Mouse (Mus musculus): ENCODE results near the gene Arid4a. TPM values are rescaled to one million over a fixed set of nuclear protein-coding genes. Genes with fewer than 3 reads are reported as not detected.

Gene Arid4a
- polyA plus RNA-seq (2017; shearing (Covaris generic)) = 100 to 1,000 TPM; 145 to 153 TPM

GRCm38 (mm10) chr12:71015363-71016210 lies at the start of gene Arid4a:
Gene Arid4a, plus strand, starts transcription at chr12:71015990.

GRCm38 (mm10) chr12:70974441-70975266 lies 41.1 kb upstream of the Arid4a start, which contains the start of gene Psma3:
Gene Psma3, plus strand, starts transcription at chr12:70974621.

GRCm38 (mm10) chr12:71111331-71111730 lies 95.5 kb downstream of the Arid4a start, which contains the start of gene Tomm20l:
Gene Tomm20l, plus strand, starts transcription at chr12:71111428.

GRCm38 (mm10) chr12:71136130-71136973 lies 120.6 kb downstream of the Arid4a start, which contains the start of the genes Timm9 and 2700049A03Rik:
Gene Timm9, minus strand, starts transcription at chr12:71136684.
Gene 2700049A03Rik, plus strand, starts transcription at chr12:71136848.

Other genes starting within 250 kb of the Arid4a start
- 10 to 100 TPM; 17.2 to 32.7 TPM for gene Frmd6, start 190.5 kb upstream of the Arid4a start, polyA plus RNA-seq (2017; shearing (Covaris generic))
- 100 to 1,000 TPM; 283 to 315 TPM for gene Actr10, start 78.1 kb upstream of the Arid4a start, polyA plus RNA-seq (2017; shearing (Covaris generic))
- gene Psma3, start 41.4 kb upstream of the Arid4a start, polyA plus RNA-seq (2017; shearing (Covaris generic)) = 100 to 1,000 TPM; 348 to 351 TPM
- gene Tomm20l, start 95.4 kb downstream of the Arid4a start, polyA plus RNA-seq (2017; shearing (Covaris generic)) = under 1 TPM; 0.70 to 0.72 TPM
- gene Timm9, start 120.7 kb downstream of the Arid4a start, polyA plus RNA-seq (2017; shearing (Covaris generic)) = 10 to 100 TPM; 41.3 to 64.3 TPM
- gene 2700049A03Rik, start 120.9 kb downstream of the Arid4a start, polyA plus RNA-seq (2017; shearing (Covaris generic)) = 10 to 100 TPM; 10.2 to 11.7 TPM

All from inflammation-experienced regulatory T-cells (primary cell).